Mouse (Mus musculus): ENCODE measurements around the gene Aqp9. TPM values are rescaled to one million over a fixed set of nuclear protein-coding genes. Genes with fewer than 3 reads are reported as not detected.

Aqp9 gene
- polyA plus RNA-seq, 1 experiment from 2014 or later, result 0.38 TPM

- Histone ChIP-seq H3K27ac (ENCODE audit: low read depth) (no peak overlapping the region), H3K9me3 (ENCODE audit: control insufficient read depth, low read length) (0 out of 2 replicates have a peak, but pooled peaks cover 4% of the 10 kb centered on the region), H3K4me1 (replicated peaks; ENCODE audit: control insufficient read depth, insufficient read depth, low read length) (no peaks in the 10 kb centered on the region), H3K9ac (ENCODE audit: low read length) (no peak overlapping the region), H3K36me3 (ENCODE audit: control insufficient read depth, insufficient read depth, low read length) (no peaks in the 10 kb centered on the region), H3K4me3 (ENCODE audit: low read depth, low read length) (no peak overlapping the region), H3K27me3 (replicated peaks; ENCODE audit: control insufficient read depth, insufficient read depth, low read length) (no peaks in the 10 kb centered on the region), H3K4me2 (ENCODE audit: low read length) (no peak overlapping the region)
- DNase-seq (ENCODE audit: low spot score) (no peak), ATAC-seq (replicated peaks; ENCODE audit: low FRiP score, low TSS enrichment, low read depth) (no peak)
- 83% methylated on average over 4 of the region's 4 CpGs for WGBS
These were observed 105.5 kb downstream of the Aqp9 start for GRCm38 (mm10) chr9:71062976-71063375.

GRCm38 (mm10) chr9:71062301-71062700 is 106.2 kb downstream of the Aqp9 start:
- Histone ChIP-seq H3K4me3 (ENCODE audit: low read depth, low read length) (no peak overlapping the region), H3K9ac (ENCODE audit: low read length) (no peak overlapping the region), H3K27me3 (replicated peaks; ENCODE audit: control insufficient read depth, insufficient read depth, low read length) (no peaks in the 10 kb centered on the region), H3K27ac (ENCODE audit: low read depth) (no peak overlapping the region), H3K4me2 (ENCODE audit: low read length) (no peak overlapping the region), H3K36me3 (ENCODE audit: control insufficient read depth, insufficient read depth, low read length) (no peaks in the 10 kb centered on the region), H3K9me3 (ENCODE audit: control insufficient read depth, low read length) (0 out of 2 replicates have a peak, but pooled peaks cover 4% of the 10 kb centered on the region), H3K4me1 (replicated peaks; ENCODE audit: control insufficient read depth, insufficient read depth, low read length) (no peaks in the 10 kb centered on the region)
- DNase-seq (ENCODE audit: low spot score) (no peak), ATAC-seq (replicated peaks; ENCODE audit: low FRiP score, low TSS enrichment, low read depth) (no peak)

Other genes with a start within 250 kb of the Aqp9 start
- gene Lipc, start 216.5 kb downstream of the Aqp9 start, polyA plus RNA-seq (2014; fragmentation: Nextera tagmentation; extraction: Ambion mirVana), result not detected in 2 replicates
- 123 and 139 TPM in 2 replicates for gene Aldh1a2, start 47.1 kb upstream of the Aqp9 start, polyA plus RNA-seq (2014; fragmentation: Nextera tagmentation; extraction: Ambion mirVana)